Mouse (Mus musculus): ENCODE data around the gene Dop1a.
A peak's percentile ranks its signal among the peaks of the same experiment; 100 is the strongest.
"Not testable (repeated sequence)": the region's sequence is repeated elsewhere in the genome, so short reads cannot be mapped to it uniquely, and the experiment has no call there.

Gene Dop1a

GRCm38 (mm10) chr9:86575178-86575577, 108.2 kb downstream of the Dop1a start:
- DNase-seq (ENCODE audit: low spot score) = no peak

GRCm38 (mm10) chr9:86579657-86580056, 112.7 kb downstream of the Dop1a start:
- no peak for DNase-seq (ENCODE audit: low spot score)

DNA sequence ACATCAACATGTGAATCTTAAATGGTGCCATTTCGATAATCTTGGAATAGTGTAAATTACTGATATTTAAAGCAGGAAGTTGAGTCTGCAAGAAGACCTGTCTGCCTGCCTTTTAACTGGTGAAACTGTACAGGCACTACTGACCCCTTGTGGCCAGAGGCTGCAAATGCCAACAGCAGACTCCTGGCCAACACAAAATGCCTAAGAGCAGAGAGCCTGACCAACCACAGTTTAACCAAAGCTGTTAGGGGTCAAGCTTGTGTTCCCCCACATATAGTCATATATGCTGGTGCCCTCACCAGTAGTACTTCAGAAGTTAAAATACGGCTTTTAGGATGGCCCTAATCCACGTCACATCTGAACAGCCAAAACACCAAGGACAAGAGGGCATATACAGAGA, 116.8 kb downstream of the Dop1a start:
- DNase-seq (ENCODE audit: low spot score) = peak; percentile 80

GRCm38 (mm10) chr9:86587019-86587795, 120.3 kb downstream of the Dop1a start:
- no peak for DNase-seq (ENCODE audit: low spot score)

DNA sequence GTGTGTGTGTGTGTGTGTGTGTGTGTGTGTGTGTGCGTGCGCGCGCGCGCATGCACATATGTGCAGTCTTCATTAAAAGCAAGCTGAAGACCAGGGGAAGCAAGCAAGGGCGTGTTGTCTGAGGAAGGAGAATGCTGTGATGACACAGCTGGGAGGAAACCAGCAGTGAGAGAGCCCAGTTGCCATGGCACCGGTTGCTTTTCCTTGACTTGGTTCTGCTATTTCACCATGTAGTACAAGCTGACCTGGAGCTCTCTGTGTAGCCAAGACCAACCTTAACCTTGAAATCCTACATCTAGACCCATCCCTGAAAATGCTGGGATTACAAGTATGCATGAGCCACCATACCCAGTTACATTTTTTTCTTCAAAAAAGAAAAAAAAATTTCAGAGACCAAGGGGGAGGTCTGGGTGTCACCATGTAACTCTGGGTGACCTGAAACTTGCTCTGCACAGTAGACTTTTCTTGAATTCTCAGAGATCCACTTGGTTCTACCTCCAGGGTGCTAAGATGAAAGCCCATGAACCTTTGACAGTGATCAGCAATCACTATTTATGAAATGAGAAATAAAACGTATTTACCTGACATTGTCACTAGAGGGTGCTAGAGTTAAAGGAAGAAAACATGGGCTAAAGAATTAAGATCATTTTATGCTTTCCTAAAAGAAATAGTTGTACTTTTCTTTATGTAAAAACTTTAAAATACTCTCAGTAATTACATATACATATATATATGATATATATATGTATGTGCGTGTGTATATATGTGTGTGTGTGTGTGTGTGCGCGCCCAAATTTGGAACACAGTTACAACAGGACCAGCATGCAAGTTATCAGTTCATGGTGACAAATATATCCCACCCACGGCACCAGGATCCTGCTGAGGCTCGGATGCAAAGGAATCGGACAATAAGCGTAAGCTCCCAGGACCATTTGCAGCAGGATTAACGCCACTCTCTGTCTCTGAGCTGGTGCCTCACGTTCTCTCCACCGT, 126.0 kb downstream of the Dop1a start:
- peak; percentile 58 for DNase-seq (ENCODE audit: low spot score)

GRCm38 (mm10) chr9:86594357-86594767, 127.4 kb downstream of the Dop1a start:
- not testable (repeated sequence) for DNase-seq (ENCODE audit: low spot score)

DNA sequence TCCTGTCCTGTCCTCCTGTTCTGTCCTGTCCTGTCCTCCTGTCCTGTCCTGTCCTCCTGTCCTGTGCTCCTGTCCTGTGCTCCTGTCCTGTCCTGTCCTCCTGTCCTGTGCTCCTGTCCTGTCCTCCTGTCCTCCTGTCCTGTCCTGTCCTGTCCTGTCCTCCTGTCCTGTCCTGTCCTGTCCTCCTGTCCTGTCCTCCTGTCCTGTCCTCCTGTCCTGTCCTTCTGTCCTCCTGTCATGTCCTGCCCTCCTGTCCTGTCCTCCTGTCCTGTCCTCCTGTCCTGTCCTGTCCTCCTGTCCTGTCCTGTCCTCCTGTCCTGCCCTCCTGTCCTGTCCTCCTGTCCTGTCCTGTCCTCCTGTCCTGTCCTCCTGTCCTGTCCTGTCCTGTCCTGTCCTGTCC, 130.0 kb downstream of the Dop1a start:
- not testable (repeated sequence) for DNase-seq (ENCODE audit: low spot score)

GRCm38 (mm10) chr9:86599723-86600303, 132.9 kb downstream of the Dop1a start:
- peak; percentile 13 for DNase-seq (ENCODE audit: low spot score)
